Mouse (Mus musculus) cerebellum, adult 2 months (tissue): ENCODE data around the gene Ntn1. TPM values are rescaled to one million over a fixed set of nuclear protein-coding genes. Genes with fewer than 3 reads are reported as not detected.

Experiments used
- DNase-seq, 2 experiments: peaks; one replicate each; pipeline ENCODE4 v3.0.0; 2021
- H3K27ac ChIP-seq: fragments of 200-500 bp; 2 replicates; pipeline ENCODE4 v1.5.1; 2012; ENCODE audit warnings: low read length, control low read depth, inconsistent platforms; ENCODE audit not compliant: insufficient read depth
- H3K27me3 ChIP-seq: fragments of 200-500 bp; 2 replicates; pipeline ENCODE4 v1.6.1; 2012; ENCODE audit warnings: inconsistent platforms, mild to moderate bottlenecking, low read length, moderate library complexity; ENCODE audit not compliant: control insufficient read depth, insufficient read depth
- H3K4me1 ChIP-seq: fragments of 200-500 bp; 2 replicates; pipeline ENCODE4 v1.6.1; 2011; ENCODE audit warnings: low read length; ENCODE audit not compliant: control insufficient read depth, insufficient read depth
- H3K4me3 ChIP-seq: fragments of 200-500 bp; replicated peaks from 2 replicates; pipeline ENCODE3; 2011; ENCODE audit warnings: mild to moderate bottlenecking, low read depth, low read length, control low read depth; ENCODE audit not compliant: insufficient read depth
- CTCF ChIP-seq: fragments of 200-500 bp; IDR thresholded peaks from 2 replicates; pipeline ENCODE4 v1.5.1; 2011; ENCODE audit warnings: low read depth, mild to moderate bottlenecking, control low read depth, low read length, moderate library complexity, borderline replicate concordance; ENCODE audit not compliant: insufficient read depth
- POLR2A ChIP-seq: fragments of 200-500 bp; IDR thresholded peaks from 2 replicates; pipeline ENCODE4 v1.6.1; 2011; ENCODE audit warnings: low read length, control low read depth, borderline replicate concordance; ENCODE audit not compliant: insufficient read depth
- WGBS: fragments of 180-500 bp; shearing (Covaris S2); methylation state at CpG from one replicate; pipeline ENCODE4 v1.1.7; 2018; 5-methylcytosine and 5-hydroxymethylcytosine counted together
- polyA plus RNA-seq: library from polyadenylated mRNA; depleted of rRNA; stranded (reverse); fragments of >200 nt; gene quantifications from 2 replicates; pipeline ENCODE4 v1.2.3, GENCODE M21; 2012

Ntn1 gene
- polyA plus RNA-seq, 1 experiment, result 22.0 TPM

DNA sequence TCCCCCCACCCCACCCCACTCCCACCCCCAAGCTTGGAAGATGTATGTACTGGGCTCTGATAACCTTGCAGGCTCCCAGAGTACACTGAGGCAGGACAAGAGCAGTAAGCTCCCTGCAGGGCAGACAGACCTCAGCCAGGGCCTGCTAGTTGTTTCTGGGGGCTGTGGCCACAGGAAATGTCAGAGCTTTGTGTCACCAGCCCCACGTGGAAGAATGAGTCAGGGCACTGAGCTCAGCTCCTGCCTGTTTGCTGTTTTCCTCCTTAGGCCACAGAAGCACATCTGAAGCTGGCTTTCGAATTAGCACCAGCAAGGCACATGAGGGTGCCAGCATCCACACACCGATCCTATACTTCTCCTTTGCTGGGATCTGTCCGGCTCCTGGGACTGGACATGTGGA lies 86.8 kb downstream of the Ntn1 start:
- H3K4me1 ChIP-seq, result no peaks in the 10 kb centered on the region
- H3K27ac ChIP-seq, result no peak overlapping the region
- no peaks in the 10 kb centered on the region for H3K27me3 ChIP-seq
- TF ChIP-seq POLR2A, result no peak
- TF ChIP-seq CTCF, result no peak
- DNase-seq, result no peak
- WGBS, result 66% methylated on average over 4 of the region's 4 CpGs
- no peak overlapping the region for H3K4me3 ChIP-seq

DNA sequence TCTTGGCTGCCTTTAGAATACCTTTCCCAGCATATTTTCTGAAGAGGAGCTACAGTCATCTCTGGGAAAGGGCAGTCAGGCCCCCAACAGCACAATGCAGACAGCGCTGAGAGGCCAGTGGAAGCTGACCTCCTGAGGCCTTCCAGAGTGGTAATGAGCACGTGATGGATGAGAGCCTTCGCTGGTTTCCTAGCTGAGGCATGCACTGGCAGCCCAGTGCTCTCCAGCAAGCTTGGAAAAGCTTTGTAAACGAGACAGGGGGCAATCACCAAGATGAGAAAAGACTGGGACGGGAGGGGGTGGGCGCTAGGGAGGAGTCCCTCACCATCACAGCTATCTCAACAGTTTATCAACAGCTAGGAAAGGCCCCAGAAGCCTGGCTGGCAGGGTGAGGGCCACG lies 87.6 kb downstream of the Ntn1 start:
- Histone ChIP-seq H3K4me3 (no peak overlapping the region), H3K27ac (no peak overlapping the region), H3K27me3 (no peaks in the 10 kb centered on the region), H3K4me1 (no peaks in the 10 kb centered on the region)
- DNase-seq, result no peak
- TF ChIP-seq POLR2A (no peak), CTCF (no peak)
- WGBS, result 63% methylated on average over 7 of the region's 7 CpGs

DNA sequence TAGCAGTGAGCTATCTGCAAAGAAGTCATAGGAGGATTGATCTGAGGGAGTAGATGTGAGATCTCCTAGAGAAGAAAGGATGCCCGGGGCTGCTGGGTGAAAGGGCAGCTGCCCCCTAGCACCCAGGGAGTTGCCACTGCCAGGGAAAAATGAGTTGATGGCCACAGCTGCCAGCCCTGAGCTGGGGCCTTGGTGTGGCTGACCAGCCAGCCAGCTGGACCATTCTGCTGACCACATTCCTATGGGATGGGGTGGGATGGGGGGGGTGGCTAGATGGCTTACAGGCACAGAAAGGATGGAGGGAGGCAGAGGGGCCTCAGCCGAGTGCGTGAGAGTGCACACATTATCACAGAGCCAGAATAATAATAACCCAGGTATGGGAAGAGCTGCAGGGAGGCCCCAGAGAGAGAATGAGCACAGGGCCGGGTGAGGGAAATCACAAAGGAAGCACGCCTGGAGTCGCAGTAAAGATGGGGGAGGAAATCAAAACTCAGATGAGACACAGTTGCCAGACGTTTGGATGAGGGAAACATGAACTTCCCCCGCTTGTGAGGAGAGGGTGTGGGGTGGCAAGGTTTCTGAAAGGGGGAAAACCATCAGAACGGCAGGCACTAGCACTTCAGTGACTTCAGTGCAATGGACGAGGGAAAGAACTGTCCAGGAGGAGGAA lies 91.6 kb downstream of the Ntn1 start:
- no peaks in the 10 kb centered on the region for H3K4me1 ChIP-seq
- no peaks in the 10 kb centered on the region for H3K27me3 ChIP-seq
- no peak overlapping the region for H3K27ac ChIP-seq
- DNase-seq, result no peak
- 60% methylated on average over 10 of the region's 10 CpGs for WGBS
- TF ChIP-seq CTCF, result no peak
- TF ChIP-seq POLR2A, result no peak
- H3K4me3 ChIP-seq, result no peak overlapping the region

DNA sequence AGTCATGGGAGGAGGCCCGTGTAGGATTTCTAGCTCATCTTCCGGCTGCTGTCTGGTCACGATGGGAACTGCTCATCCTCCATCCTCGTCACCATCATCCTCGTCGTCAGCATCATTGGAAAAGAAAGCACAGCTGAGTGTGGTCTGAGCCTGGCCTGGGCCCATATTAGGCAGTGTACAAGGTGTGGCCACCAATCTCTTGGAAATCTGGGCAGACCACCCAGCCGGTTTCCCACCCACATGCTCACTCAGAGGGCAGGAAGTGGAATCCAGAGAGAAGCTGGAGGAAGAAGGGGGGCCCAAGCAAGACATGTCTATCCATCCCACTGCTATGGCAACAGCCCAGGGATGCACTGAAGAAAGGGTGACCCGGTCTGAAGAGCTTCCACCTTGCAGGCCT lies 94.6 kb downstream of the Ntn1 start:
- Histone ChIP-seq H3K4me1 (no peaks in the 10 kb centered on the region; the same call in 1 of the 2 replicates), H3K27me3 (no peaks in the 10 kb centered on the region), H3K4me3 (no peak overlapping the region), H3K27ac (no peak overlapping the region)
- no peak for DNase-seq
- TF ChIP-seq CTCF (no peak), POLR2A (no peak)
- 65% methylated on average over 8 of the region's 8 CpGs for WGBS

DNA sequence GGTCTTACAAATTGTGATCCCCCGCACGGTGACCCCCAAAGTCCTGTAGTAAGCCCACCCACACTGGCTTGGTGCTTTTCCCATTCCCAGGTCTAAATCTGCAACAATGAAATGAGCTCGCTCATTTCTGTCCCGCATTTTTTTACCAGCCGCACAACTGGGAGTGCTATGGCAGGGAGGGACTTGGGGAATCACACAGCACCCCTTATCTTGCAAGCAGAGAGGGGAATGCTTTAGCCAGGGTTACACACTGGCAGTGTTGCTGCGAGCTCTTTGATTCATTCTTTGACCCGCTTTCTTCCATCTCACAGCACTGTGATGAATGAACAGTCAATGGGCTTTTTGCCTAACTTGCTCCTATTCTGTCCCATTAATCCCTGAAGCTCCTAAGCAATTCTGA lies 98.3 kb downstream of the Ntn1 start:
- 73% methylated on average over 7 of the region's 7 CpGs for WGBS

DNA sequence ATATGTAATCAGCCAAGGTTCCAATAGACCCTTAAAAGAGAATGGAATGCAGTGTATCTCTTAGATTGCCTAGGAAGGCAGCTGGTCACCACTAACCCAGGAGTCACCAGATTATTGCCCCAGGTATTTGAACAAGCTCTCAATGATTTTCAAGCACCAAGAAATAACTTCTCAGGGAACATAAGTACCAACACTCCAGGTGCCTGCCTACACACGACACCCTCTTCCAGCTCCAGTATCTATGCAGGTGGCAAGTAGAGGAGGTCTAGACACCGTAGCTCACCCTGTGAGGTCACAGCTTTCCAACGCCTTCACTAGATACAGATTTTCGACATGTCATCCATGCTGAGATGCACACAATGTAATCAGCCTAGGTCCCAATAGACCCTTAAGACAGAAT lies 99.0 kb downstream of the Ntn1 start:
- DNase-seq, result no peak

More for the DNA sequence above, 98.3 kb downstream of the Ntn1 start:
- H3K27ac ChIP-seq, result no peak overlapping the region
- H3K4me3 ChIP-seq, result no peak overlapping the region
- DNase-seq, result peak in 1 of 2 experiments; percentile 19
- H3K27me3 ChIP-seq, result no peaks in the 10 kb centered on the region
- H3K4me1 ChIP-seq, result no peaks in the 10 kb centered on the region; the same call in 1 of the 2 replicates
- TF ChIP-seq CTCF (no peak), POLR2A (no peak)

DNA sequence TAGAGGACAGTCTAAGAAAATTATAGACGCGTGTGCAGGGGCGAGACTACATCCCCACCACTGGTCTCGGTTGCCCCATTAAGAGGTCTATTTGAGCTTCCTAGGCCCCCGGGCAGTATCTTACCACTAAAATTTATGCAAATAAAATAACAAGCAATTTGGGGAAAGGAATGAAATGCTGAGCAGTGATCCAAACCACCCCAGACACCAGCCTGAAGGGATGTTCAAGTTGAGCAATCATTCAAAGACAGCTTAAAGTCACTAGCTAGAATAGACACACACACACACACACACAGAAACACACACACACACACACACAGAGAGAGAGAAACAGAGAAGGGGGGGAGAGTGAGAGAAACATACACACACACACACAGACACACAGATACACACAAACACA lies 105.1 kb downstream of the Ntn1 start:
- 90% methylated on average over 5 of the region's 5 CpGs for whole genome bisulfite sequencing
- H3K4me1 ChIP-seq, result no peaks in the 10 kb centered on the region
- no peaks in the 10 kb centered on the region; the same call in 1 of the 2 replicates for H3K27me3 ChIP-seq
- no peak overlapping the region for H3K4me3 ChIP-seq
- DNase-seq, result no peak
- no peak overlapping the region for H3K27ac ChIP-seq
- TF ChIP-seq CTCF, result no peak
- TF ChIP-seq POLR2A, result no peak

More for the DNA sequence above, 99.0 kb downstream of the Ntn1 start:
- no peak overlapping the region for H3K27ac ChIP-seq
- no peak overlapping the region for H3K4me3 ChIP-seq
- H3K27me3 ChIP-seq, result no peaks in the 10 kb centered on the region; the same call in 1 of the 2 replicates
- H3K4me1 ChIP-seq, result no peaks in the 10 kb centered on the region; the same call in 1 of the 2 replicates
- WGBS, result 78% methylated on average over 4 of the region's 4 CpGs
- TF ChIP-seq POLR2A (no peak), CTCF (no peak)

DNA sequence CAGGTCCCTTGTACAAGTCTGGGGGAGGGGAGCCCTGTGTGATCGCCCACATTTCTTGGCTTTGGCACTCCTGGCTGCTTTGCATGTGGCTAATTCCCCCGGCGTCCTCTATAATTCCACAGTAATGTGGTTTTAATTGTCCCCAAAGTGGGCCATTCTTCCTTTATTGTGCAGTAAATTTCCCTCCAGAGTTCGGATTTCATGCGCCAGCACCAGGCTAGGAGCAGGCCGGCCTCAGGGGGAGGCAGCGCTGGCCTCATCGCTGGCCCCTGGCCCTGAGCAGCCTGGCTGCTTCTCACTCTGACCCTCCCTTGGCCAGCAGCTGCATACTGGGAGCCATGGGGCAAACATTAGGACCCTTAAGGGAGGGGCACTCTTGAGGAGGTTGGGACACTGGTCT lies 110.0 kb downstream of the Ntn1 start:
- WGBS, result 49% methylated on average over 8 of the region's 8 CpGs
- Histone ChIP-seq H3K27me3 (no peaks in the 10 kb centered on the region), H3K4me3 (no peak overlapping the region), H3K4me1 (no peaks in the 10 kb centered on the region), H3K27ac (no peak overlapping the region)
- no peak for TF ChIP-seq CTCF
- TF ChIP-seq POLR2A, result no peak
- no peak for DNase-seq
